Mouse (Mus musculus) cerebellum, adult 11 months (tissue): ENCODE results near the gene Oscar.
A peak's percentile ranks its signal among the peaks of the same experiment; 100 is the strongest.

Source experiments
- DNase-seq: peaks from one replicate; pipeline ENCODE4 v3.0.0; 2022

Oscar gene

DNA sequence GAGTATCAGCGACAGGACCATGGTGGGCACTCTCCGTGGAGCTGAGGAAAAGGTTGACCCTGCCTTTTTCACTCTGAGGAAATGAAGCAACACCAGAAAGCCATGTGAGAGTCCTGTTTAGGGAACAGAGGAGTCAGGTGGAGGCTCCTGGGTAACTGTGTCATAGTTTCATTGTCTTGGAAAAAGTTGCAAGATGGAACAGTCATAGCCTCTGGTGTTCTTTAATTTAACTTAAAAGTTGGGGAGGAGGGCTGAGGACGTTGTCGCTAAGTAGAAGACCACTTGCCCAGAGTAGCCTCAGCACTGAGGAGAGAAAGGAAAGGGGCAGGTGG, at the start of gene Oscar:
Gene Oscar, minus strand, starts transcription at position 101 of the 332 bp plus-strand sequence.
- no peak for DNase-seq

DNA sequence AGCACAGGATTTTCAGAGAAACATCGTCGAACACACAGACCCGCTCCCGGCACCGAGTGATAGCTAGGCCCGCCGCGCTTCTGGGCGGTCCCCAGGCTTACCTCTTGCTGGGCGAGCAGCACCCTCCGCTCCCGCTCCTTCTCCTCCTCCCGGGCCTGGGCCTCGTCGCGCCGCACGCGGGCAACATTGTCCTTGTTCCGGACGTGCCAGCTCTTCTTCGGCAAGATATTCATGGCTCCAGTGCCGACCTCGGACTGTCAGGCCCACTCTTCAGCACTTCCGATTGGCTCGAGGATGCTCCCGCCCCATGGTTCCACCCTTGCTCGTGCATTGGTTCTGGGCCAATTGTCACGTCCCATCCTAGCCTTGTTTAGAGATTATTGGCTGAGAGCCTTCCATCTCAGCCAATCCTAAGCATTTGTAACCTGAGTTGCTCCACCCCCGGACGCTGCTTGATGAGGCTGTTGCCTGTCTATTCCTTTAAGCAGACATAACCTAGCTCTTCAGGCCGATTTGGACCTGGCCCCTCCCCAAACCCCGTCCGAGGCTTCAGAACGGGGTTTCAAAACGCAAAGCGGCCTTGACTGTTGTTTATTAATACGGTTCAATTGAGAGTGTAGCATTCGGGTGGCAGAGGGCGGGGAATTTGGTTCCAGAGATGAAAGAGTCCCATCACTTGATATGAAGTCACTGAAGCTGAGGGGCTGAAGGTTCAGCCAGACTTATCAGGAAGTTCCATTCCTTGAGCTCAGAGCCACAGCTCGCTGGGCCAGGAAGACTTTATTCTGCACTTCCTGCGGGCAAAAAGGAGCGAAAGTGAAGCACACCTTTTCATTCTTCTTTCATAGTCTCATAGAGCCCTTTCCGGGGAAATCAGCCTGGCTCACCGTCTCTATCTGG, 49.5 kb upstream of the Oscar start, which contains the start of gene Leng1:
Gene Leng1, minus strand, starts transcription at position 626 of the 900 bp plus-strand sequence.
- DNase-seq, result peak; percentile 95

DNA sequence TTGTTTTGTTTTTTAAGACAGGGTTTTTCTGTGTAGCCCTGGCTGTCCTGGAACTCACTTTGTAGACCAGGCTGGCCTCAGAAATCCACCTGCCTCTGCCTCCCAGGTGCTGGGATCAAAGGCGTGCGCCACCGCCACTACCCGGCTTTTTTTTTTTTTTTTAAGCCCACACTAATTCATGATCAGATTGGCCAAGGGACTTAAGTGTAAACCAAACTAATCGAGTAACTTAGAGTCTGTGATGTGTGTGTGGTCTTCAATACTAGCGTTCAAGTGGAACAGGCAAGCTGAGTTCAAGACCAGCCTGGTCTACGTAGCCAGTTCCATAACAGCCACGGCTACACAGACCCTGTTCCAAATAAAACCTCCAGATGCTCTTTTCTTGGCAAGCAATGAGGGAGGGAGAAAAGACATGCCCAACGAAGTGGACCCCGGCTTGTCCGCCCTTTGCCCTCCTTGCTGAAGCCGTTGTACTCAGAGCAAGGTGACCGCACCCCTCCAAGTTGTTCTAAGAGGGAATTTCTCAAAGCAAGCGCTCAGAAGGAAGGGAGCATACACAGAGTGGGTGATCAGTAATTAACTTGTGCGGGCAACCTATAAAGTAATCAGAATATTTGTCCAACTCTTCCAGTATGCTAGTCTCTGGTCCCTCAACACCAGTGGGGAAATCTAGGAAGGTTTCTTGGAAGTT, 48.7 kb upstream of the Oscar start:
- no peak for DNase-seq

DNA sequence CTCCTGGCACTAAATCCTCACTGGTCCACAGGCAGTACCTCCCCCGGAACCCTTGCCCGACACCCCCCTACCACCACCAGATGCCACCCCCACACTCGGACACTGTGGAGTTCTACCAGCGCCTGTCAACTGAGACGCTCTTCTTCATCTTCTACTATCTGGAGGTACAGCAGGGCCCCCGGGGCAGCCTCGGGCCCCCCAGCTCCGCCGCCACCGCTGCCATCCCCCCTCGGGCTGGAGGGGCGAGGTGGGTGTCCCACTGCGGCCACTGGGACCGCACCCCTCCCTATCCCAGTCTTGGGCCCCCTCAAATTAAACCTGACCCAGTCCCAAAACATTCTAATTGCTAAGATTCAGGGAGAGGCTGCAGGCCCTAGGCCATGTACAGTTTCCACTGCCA, 42.6 kb upstream of the Oscar start:
- no peak for DNase-seq

DNA sequence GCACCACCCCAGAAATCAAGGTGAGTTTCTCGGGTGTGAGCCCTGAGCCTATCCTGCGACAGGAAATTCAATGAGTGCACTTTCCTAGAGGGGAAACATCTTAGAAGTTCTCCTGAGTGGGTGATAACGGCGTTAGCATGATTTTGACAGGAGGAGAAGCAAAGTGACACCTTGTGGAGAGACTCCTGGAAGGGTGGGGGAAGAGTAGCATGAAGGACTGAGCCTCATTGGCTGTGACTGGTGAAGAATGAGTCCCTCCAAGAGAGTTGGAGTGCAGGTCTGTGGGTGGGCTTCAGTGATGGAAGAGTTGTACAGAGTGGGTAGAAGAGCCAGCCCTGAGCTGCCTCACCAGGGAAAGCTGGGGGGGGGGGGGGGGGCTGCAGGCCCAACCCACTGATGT, 41.0 kb upstream of the Oscar start:
- no peak for DNase-seq

DNA sequence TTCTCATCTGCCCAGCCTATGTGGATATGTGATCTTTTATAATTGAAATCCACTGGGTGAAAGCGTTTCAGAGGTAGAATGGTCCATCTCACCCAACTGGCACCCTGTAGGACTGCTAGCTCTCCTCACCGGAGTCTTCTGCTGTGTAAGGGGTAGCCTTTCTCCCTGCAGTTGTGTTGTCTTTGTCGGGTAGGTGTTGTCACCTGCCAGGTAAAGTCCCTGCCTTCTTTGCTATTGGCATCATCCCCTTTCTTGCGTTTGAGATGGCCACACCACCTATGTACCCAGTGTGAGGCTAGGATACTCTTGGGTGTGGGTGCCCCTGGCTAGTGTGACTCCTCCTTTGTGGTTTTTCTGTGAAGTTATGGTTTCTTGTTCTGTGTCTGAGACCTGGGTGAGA, 30.7 kb upstream of the Oscar start:
- no peak for DNase-seq

DNA sequence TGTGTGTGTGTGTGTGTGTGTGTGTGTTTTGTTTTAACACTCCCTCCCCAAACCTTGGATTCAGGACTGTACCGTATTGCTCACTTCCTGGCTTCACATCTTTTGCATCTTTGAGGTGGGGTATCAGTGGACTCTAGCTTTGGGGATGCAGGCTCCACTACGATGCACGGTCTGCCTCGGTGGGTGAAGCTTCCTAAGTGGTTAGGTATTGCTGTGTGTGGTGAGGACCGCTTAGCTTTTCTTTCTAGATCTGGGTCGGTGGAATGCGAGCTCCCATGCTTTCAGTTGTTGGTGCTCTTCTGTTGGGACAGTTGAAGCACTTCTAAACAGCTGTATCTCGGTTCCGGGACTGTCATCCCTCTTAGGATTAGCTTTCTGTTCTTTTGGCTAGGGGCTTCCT, 30.2 kb upstream of the Oscar start:
- no peak for DNase-seq

DNA sequence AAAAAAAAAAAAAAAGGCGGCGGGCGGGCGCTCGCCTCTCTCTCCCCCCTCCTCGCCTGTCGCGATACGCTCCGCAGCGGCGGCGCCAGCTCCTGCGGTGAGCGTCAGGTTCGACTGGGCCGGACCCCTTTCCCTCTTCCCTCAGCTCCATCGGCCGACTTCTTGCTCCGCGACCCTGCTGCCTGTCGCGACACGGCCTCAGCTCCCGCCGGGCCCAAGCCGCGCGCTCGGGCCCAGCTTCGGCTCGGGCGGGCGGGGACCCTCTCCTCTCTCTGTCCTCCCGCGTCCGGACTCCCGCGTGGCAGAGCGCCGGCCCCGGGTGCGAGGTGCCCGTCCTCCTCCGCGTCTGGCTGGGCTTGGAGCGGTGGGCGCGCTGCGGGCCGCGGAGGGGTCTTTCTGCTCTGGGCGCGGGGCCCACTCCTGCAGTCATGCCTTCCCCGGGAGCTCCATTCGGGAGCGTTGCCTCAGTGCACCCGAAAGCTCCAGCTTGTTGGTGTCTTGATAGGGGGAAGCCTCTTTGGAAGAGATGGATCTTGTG, 29.6 kb upstream of the Oscar start:
- DNase-seq, result no peak

DNA sequence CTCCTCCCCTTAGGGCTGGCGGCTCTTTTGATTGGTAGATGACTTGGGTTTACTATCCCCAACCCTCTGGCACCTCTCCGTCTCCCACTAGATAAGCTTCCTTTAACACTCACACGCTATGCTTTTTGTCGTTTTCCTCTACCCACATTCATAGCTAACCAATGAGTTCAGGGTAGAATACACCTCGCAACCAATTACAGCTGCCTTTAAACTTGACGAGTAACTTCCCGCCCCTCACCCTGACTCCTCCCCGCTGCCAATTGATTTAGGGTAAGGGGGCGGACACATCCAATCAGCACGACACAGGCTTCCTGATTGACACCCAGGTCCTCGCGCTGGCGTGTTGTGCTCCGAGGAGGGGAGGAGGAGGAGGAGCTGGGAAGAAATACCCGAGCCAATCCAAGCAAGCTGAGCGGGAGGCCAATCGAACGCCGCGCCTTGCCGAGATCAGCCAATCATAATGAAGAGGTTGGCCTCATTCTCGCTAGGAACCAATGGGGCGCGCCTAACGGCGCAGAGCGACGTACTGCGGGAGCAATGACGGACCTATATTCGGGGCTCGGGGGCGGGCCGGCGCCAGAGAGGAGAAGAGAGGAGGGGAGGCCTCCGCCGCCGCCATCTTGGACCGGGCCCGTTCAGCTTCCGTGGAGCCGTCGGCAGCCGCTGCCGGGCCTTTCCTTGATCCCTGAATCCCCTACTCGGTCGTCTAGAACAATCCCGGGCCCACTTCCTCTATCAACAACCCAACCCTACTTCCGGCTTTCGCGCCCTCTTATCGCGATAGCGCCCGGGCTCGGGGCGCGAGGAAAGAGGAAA, 28.9 kb upstream of the Oscar start, which contains the start of gene Cnot3:
Gene Cnot3, plus strand, starts transcription at position 597 of the 816 bp plus-strand sequence.
- peak; percentile 99 for DNase-seq

DNA sequence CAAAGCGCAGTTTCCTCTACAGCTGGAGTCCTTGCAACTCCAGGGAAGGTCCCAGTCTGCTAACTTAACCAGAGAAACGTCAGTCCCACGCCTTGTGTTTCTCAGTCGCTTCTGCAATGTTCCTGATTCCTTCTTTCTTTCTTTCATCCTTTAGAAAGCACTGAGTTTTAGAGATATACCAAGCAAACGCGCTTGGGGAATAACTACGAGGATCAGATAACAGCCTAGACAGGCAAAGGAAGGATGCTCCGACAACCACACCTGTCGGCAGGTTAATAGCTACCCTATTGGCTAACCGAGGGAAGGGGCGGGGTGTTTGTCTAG, 28.4 kb upstream of the Oscar start:
- no peak for DNase-seq

DNA sequence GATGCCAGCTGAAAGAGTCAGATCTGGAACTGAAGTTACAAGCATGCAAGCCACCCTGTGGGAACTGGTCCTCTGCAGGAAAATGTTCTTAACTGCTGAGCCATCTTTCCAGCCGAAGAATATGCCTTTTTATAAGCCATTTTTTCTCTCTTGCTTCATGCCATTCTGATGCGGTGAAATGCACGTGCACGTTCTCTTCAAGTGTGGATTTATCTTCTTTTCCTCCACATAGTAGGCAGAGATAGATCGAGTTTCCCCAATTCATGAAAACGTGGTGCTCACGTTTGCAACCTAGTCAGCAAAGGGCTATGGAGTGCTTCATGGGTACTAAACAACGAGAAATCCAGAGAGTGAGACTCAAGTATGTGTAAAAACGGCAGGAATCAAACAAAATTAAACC, 27.9 kb upstream of the Oscar start:
- no peak for DNase-seq

DNA sequence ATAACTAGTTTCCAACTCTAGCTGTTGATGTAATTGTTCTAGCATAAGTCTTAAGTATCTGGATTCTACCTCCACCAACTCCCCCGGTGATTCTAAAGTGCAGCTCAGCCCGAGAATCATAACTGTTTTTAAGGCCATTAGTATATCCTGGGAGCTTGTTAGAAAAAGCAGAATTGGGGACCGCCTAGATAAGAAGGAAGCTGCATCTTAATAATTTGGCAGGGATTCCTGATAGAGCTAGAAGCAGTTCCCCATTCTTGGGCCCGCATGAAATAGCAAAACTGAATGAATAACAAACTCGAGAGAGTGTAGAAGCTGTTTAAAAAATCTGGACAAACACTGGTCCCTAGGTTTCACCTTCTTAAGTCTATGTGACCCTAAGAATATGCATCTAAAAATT, 27.5 kb upstream of the Oscar start:
- no peak for DNase-seq

DNA sequence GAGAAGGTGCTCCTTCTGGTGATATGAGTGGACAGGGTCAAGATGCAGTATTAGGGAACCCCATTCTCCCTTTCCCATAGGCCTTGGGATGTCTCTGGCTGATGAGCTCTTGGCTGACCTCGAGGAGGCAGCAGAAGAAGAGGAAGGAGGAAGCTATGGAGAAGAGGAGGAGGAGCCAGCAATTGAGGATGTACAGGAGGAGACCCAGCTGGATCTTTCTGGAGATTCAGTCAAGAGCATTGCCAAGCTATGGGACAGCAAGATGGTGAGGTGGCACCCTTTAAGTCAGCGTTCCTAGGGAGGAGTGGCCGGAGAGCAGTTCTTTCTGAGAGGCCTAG, 14.5 kb upstream of the Oscar start:
- no peak for DNase-seq

DNA sequence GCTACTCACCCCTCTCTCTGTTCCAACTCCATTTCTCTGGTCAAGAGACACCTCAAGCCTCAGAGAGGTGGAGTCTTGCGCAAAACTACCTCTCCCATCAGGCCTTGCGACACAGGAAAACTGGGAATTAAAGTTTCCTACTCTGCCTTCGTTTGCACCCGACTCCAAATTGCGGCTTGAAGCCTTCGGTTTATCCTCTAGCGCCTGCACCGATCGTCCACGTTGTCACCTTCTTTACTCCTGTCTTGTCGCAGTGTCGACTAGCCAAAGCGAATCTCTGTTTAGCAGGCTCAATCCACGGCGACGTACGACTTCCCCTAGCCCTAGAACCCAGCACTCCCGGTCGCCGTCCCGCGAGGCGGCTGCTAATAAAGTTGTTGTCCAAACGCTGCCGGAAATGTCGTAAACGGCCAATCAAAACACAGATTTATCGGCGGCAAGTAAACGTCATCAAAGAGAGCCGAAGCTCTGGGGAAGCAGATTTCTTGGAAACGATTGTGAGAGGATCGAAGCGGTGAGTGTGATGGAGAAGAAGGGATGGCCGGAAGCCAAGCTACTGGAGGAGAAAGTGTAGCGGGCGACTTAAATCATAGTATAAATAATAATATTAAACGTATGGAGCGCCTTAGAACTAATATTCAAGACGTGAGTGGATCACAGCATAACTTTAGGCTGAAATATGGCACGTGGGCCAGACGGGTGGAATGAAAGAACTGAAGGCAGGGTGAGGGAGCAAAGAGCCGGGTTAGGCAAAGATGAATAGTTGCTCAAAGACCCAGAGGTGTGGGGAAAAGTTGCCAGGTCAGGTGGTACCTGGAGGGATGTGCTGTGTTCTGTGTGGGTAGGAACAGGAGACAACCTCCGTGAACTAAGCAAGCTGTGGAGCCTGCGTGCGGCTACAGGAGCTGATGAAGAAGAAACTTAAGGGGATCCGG, 13.9 kb upstream of the Oscar start, which contains the start of the genes Tfpt and Prpf31:
Gene Tfpt, minus strand, starts transcription at position 387 of the 935 bp plus-strand sequence.
Gene Prpf31, plus strand, starts transcription at position 443 of the 935 bp plus-strand sequence.
- peak; percentile 89 for DNase-seq

DNA sequence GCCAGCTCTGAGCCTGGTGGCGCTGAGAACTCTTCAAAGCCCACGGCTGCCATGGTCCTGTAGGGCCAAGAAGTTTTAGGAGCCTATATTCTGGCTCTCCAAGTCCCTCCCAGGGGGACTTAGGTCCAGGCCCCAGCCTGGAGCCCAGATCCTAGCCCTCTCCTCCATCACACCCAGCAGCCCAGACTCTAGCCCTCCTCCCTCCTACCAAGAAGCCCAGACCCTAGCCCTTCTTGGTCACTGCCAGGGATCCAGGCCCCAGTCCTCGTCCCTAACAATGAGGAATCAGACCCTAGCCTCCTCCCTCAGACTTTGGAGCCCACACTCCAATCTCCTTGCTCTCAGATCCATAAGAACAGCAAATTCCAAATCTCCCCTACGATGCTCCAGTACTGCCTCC, 13.1 kb upstream of the Oscar start:
- DNase-seq, result no peak

DNA sequence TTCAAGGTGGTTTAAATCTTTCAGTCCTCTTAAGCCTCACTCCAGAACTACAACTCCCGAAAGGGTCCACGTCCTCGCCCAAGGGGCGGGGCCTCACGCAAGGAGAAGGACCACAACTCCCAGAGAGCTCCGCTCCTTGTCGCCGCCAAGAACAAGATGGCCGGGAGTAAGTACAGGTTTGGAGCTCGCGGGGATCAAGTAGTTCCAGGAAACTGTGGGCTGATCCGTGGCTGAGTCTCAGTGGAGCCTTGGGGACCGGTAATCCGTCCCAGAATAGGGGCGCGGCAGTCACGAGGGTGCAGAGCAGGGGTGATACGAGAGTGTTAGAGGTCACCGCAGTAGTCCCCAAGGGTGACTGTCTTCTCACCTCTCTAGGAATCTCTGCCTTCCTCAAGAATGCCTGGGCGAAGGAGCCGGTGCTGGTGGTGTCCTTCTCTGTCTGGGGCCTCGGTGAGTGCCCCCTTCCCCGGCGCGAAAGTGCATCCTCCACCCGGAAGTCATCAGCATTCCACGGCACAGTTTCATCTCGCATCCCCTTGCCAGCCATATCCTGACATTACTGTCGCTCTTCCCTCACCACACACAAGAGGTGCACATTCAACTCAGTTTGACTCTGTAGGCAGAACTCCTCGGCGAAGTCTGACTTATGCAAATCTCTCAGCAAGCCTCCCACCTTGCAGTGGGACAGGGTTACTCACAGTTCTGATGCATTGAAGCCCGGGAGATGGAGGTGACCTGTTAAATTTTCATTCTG, 1.5 kb upstream of the Oscar start, which contains the start of gene Ndufa3:
Gene Ndufa3, plus strand, starts transcription at position 132 of the 754 bp plus-strand sequence.
- peak; percentile 85 for DNase-seq

DNA sequence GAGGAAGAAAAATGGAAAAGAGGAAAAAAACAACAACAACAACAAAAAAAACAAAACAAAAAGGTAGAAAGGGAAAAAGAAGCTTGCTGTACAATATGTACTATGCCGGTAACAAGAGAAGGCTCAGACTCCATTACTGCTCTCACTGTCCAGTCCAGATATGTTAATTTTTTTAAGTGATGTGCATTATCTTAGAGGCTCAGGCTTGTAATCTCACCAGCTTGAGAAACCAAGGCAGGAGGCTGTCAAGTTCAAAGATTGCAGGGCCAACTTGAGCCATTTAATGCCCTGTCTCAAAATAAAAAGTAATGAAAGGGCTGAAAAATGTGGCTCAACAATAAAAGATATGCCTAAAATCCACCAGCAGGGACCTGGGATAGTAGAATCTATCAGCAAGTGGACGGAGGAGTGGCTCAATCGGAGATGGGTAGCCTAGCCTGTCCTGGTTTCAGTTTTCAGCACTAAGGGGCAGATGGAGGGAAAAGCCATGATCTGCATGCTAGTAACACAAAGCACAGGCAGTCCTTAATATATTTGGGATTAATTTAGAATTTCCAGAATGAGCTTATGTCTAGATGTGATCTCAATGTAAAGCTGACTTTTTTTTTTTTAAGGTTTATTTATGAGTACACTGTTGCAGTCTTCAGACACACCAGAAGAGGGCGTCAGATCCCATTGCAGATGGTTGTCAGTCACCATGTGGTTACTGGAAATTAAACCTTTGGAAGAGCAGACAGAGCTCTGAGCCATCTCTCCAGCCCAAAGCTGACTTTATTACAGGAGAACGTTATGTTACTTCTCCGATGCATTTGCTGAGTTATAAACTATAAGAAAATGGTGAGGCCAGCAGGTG, 658 bp upstream of the Oscar start:
- no peak for DNase-seq

DNA sequence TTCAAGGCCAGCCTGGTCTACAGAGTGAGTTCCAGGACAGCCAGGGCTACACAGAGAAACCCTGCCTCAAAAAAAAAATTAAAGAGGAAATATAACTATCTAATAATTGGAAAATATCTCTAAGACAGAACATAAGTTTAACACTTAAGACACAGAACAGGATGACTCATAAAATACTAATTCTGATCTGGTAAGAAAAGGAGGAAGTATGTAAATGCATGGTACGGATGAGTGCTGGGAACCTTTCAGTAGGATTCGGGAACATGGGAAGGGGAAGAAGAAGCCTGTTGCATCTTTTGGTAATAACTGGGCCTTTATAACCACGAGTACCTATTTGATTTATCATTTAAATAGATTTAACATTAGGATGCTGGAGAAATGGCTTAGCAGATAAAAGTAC, 1.9 kb downstream of the Oscar start:
- DNase-seq, result no peak

DNA sequence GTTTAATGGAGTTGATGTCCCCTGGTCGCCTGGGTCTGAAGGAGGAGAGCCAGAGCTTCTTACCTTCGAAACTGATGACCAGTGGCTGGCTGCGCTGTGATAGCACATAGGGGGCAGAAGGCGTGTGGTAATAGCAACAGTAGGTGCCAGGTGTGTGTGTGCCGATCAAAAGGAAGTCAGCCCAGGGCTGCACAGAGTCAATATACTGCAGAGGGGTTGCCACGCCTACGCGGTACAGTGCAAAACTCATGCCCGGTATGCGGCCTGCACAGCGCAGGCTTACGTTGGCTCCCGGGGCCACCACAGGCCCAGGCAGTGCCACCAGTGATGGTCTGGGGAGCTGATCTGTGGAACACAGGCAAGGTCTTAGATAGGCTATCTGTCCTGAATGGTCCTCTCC, 5.0 kb downstream of the Oscar start:
- DNase-seq, result no peak

DNA sequence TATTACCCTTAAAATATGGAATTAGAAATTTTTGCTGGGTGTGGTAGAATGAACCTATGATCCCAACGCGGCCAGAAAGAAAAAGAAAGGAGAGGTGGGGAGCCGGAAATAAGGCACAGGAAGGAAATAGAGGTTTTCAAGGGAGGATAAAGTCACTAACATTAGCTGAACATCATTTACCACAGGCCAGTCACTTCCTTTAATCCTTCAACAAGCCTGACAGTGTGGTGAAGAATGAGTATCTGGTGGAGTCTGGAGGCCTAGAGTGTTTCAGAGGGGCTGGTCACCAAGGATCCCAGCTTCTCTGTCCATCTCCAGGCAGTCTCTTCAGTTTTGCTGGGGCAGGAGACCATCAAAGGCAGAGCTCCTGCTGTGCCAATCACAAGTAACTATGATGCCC, 5.5 kb downstream of the Oscar start:
- DNase-seq, result no peak
